ENCODE assay signal across 8 mouse cellular contexts in the genomic region with DNA sequence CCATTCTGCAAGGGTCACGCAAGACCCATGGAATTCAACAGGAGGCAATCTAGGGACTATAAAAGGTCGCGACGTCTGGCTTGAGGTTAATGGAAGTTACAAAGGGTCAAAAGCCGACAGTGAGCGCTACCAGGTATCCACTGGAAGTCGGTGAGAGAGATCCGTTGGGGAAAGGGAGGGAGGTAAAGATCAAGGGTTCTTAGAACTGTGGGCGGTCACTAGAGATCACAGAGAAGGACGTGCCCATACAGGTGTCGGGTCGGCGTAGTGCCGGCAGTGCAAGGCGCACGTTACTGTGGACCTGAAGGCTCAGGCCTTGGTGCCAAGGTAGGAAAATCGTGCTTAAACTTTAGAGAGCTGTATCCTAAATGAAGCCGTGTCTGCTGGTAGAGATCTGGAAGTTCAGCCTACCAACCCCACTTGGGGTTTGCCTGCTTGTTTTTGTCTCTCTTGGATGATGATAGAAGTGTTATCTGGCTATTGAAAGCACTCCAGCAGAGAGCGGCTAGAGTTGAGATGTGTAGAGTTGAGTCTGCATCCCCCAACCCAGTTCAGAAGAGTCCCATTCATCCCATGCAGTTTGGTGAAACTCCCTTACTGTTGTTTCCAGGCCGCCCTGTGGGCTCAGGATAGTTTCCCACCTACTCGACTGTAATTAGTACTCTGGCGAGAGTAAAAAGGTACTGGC. TPM values are rescaled to one million over a fixed set of nuclear protein-coding genes. Genes with fewer than 3 reads are reported as not detected.
DNase-seq lines count a peak whose midpoint lies in the region; ATAC-seq and TF ChIP-seq lines count a peak whose summit lies in the region.

No protein-coding gene starts in this region.

- no peaks in the 10 kb centered on the region for H3K27me3 ChIP-seq in kidney, postnatal 0 days (ENCODE audit: insufficient read depth, low read length)
- H3K27me3 ChIP-seq in midbrain, embryonic 16.5 days (ENCODE audit: control insufficient read depth, insufficient read depth, low read depth, low read length): peaks cover 61% of the 10 kb centered on the region

- H3K27ac ChIP-seq in kidney, postnatal 0 days: peak overlapping the region; percentile 94
- H3K27ac ChIP-seq in embryonic fibroblast, embryonic 13.5 days (ENCODE audit: insufficient read depth, low read length): peak overlapping the region; percentile 51
- no peak overlapping the region for H3K27ac ChIP-seq in midbrain, embryonic 16.5 days (ENCODE audit: low read length)

- peak overlapping the region; percentile 77 for H3K9ac ChIP-seq in kidney, postnatal 0 days (ENCODE audit: low read depth, low read length)
- peak overlapping the region; percentile 51 for H3K9ac ChIP-seq in midbrain, embryonic 16.5 days (ENCODE audit: low read depth, low read length)

- TF ChIP-seq CTCF in kidney, postnatal 0 days (IDR thresholded peaks at IDR 0.05; ENCODE audit: low read depth): no peak
- TF ChIP-seq CTCF in embryonic fibroblast, embryonic 13.5 days (IDR thresholded peaks at IDR 0.05; ENCODE audit: borderline replicate concordance, insufficient read depth, low read length): no peak

- no peak for DNase-seq in kidney, postnatal 0 days (ENCODE audit: low spot score)
- no peak for DNase-seq in kidney, postnatal 4 days
- peak; percentile 46 to 60 for DNase-seq in kidney, postnatal 36 days
- no peak for DNase-seq in cerebellum, postnatal 36 days
- no peak for DNase-seq in adrenal gland, postnatal 4 days (ENCODE audit: low spot score in 2 of 2)
- no peak for DNase-seq in spleen, adult 12 weeks (ENCODE audit: low spot score)

- WGBS in kidney, postnatal 0 days: 11% methylated on average over 22 of the region's 22 CpGs
- 4% methylated on average over 22 of the region's 22 CpGs for WGBS in midbrain, embryonic 16.5 days

- no peak for ATAC-seq in kidney, postnatal 0 days (replicated peaks; ENCODE audit: low FRiP score, low read depth)
- no peak for ATAC-seq in midbrain, embryonic 16.5 days

- H3K4me2 ChIP-seq in kidney, postnatal 0 days (ENCODE audit: low read length): peak overlapping the region; percentile 89
- peak overlapping the region; percentile 85 for H3K4me2 ChIP-seq in midbrain, embryonic 16.5 days (ENCODE audit: low read length)

- peaks cover 5% of the 10 kb centered on the region for H3K36me3 ChIP-seq in kidney, postnatal 0 days (ENCODE audit: insufficient read depth, low read length)
- H3K36me3 ChIP-seq in midbrain, embryonic 16.5 days (ENCODE audit: control insufficient read depth, insufficient read depth, low read length): no peaks in the 10 kb centered on the region

- H3K4me3 ChIP-seq in kidney, postnatal 0 days (replicated peaks; ENCODE audit: low read depth, low read length): peak overlapping the region; percentile 49
- peak overlapping the region; percentile 71 for H3K4me3 ChIP-seq in embryonic fibroblast, embryonic 13.5 days (ENCODE audit: insufficient read depth, low read length)
- peak overlapping the region; percentile 47 for H3K4me3 ChIP-seq in midbrain, embryonic 16.5 days (ENCODE audit: low read depth, low read length)

- no peaks in the 10 kb centered on the region for H3K9me3 ChIP-seq in kidney, postnatal 0 days (replicated peaks; ENCODE audit: low read length)
- H3K9me3 ChIP-seq in midbrain, embryonic 16.5 days (replicated peaks; ENCODE audit: control insufficient read depth, low read length, poor library complexity, severe bottlenecking): no peaks in the 10 kb centered on the region

- TF ChIP-seq POLR2A in embryonic fibroblast, embryonic 13.5 days (IDR thresholded peaks at IDR 0.05; ENCODE audit: low read depth, low read length): no peak

- peaks cover 6% of the 10 kb centered on the region for H3K4me1 ChIP-seq in kidney, postnatal 0 days (replicated peaks; ENCODE audit: insufficient read depth, low read length)
- no peaks in the 10 kb centered on the region for H3K4me1 ChIP-seq in embryonic fibroblast, embryonic 13.5 days (ENCODE audit: control insufficient read depth, insufficient read depth, low read length)
- peaks cover 25% of the 10 kb centered on the region for H3K4me1 ChIP-seq in midbrain, embryonic 16.5 days (ENCODE audit: control insufficient read depth, insufficient read depth, low read length)

RNA-seq across cellular contexts. Expression of a gene that starts 0.6 kb away (rescaled TPM):
- 21.0 and 21.2 TPM in 2 replicates for polyA plus RNA-seq in kidney, postnatal 0 days (2015; fragmentation: Nextera tagmentation; extraction: Ambion mirVana)
- polyA plus RNA-seq in embryonic fibroblast, embryonic 13.5 days (2011; ENCODE audit: insufficient read length, low read depth, missing spikeins): 2.1 and 3.9 TPM in 2 replicates
- polyA plus RNA-seq in midbrain, embryonic 16.5 days (2015; fragmentation: Nextera tagmentation; extraction: Ambion mirVana): 0.14 and 0.29 TPM in 2 replicates
- total RNA-seq in adrenal gland, postnatal 4 days (2021): 1 to 10 TPM; 7.2 to 8.8 TPM

RNA-seq across cellular contexts. Expression of a gene that starts 12.8 kb away (rescaled TPM):
- polyA plus RNA-seq in kidney, postnatal 0 days (2015; fragmentation: Nextera tagmentation; extraction: Ambion mirVana): 8.1 and 9.8 TPM in 2 replicates
- polyA plus RNA-seq in embryonic fibroblast, embryonic 13.5 days (2011; ENCODE audit: insufficient read length, low read depth, missing spikeins): 30.0 and 40.9 TPM in 2 replicates
- 24.5 and 25.2 TPM in 2 replicates for polyA plus RNA-seq in midbrain, embryonic 16.5 days (2015; fragmentation: Nextera tagmentation; extraction: Ambion mirVana)
- total RNA-seq in adrenal gland, postnatal 4 days (2021): 10 to 100 TPM; 17.3 to 17.6 TPM

RNA-seq across cellular contexts. Expression of a gene that starts 31.3 kb away (rescaled TPM):
- polyA plus RNA-seq in kidney, postnatal 0 days (2015; fragmentation: Nextera tagmentation; extraction: Ambion mirVana): 61.0 and 61.6 TPM in 2 replicates
- polyA plus RNA-seq in embryonic fibroblast, embryonic 13.5 days (2011; ENCODE audit: insufficient read length, low read depth, missing spikeins): 57.4 and 59.3 TPM in 2 replicates
- polyA plus RNA-seq in midbrain, embryonic 16.5 days (2015; fragmentation: Nextera tagmentation; extraction: Ambion mirVana): 41.8 and 53.5 TPM in 2 replicates
- 10 to 100 TPM; 21.0 to 25.3 TPM for total RNA-seq in adrenal gland, postnatal 4 days (2021)

Comparison
In these comparisons a context has a peak if more than half of its experiments do, and no peak if none do; other contexts are left out.
1. DNase-seq: peak in kidney, postnatal 36 days (2 of 2); none in kidney, postnatal 0 days (single experiment), kidney, postnatal 4 days (0 of 2), cerebellum, postnatal 36 days (0 of 2), adrenal gland, postnatal 4 days (0 of 2) and spleen, adult 12 weeks (single experiment).
2. Peak in every context shown above with its lines, with median percentiles within 50 percentile points of each other: H3K4me3 ChIP-seq.